Mouse (Mus musculus) CH12.LX (cell line): ENCODE data around the gene Vstm2l. TPM values are rescaled to one million over a fixed set of nuclear protein-coding genes. Genes with fewer than 3 reads are reported as not detected.

Experiments
- DNase-seq: peaks from one replicate; pipeline ENCODE4 v3.0.0-alpha.2; 2013; ENCODE audit errors: extremely low read depth
- H3K27ac ChIP-seq: 2 replicates; pipeline ENCODE4 v1.5.1; 2012; ENCODE audit warnings: low read depth, mild to moderate bottlenecking, control low read depth, moderate library complexity; ENCODE audit not compliant: insufficient read depth
- H3K27me3 ChIP-seq: replicated peaks from 2 replicates; pipeline ENCODE3; 2012; ENCODE audit warnings: inconsistent platforms
- H3K36me3 ChIP-seq, 2 experiments: replicated peaks in 1 of 2; 2 replicates each; pipeline versions ENCODE3 to v1.6.1; 2012; ENCODE audit warnings: inconsistent platforms in 1 of 2, low read length in 1 of 2, mild to moderate bottlenecking in 1 of 2, mixed read lengths in 1 of 2, moderate library complexity in 1 of 2; ENCODE audit not compliant: control insufficient read depth in 1 of 2, insufficient read depth in 1 of 2
- H3K4me1 ChIP-seq, 2 experiments: 2 replicates each; pipeline ENCODE4 v1.6.1; 2012; ENCODE audit warnings: inconsistent platforms in 1 of 2, moderate library complexity in 1 of 2; ENCODE audit not compliant: insufficient read depth in 2 of 2, control insufficient read depth in 1 of 2
- H3K4me2 ChIP-seq: 2 replicates; pipeline ENCODE4 v1.6.1; 2012; ENCODE audit warnings: low read depth, mild to moderate bottlenecking, control low read depth; ENCODE audit not compliant: poor library complexity, insufficient read depth, severe bottlenecking
- H3K4me3 ChIP-seq, 3 experiments: fragments of 150-350 bp in 1 of 3; sonication (generic) in 1 of 3; replicated peaks in 1 of 3; 2 replicates each; pipeline versions ENCODE3 to v1.5.1; 2011 to 2012; ENCODE audit warnings: low read depth in 2 of 3, low read length in 2 of 3, mild to moderate bottlenecking in 2 of 3, moderate library complexity in 2 of 3, control low read depth in 1 of 3, improper control_type of control experiment in 1 of 3, inconsistent platforms in 1 of 3, mixed read lengths in 1 of 3; ENCODE audit not compliant: poor library complexity in 1 of 3
- H3K79me2 ChIP-seq: replicated peaks from 2 replicates; pipeline ENCODE4 v1.6.1; 2012; ENCODE audit warnings: mild to moderate bottlenecking, moderate library complexity; ENCODE audit not compliant: control insufficient read depth, poor library complexity, insufficient read depth, severe bottlenecking; ENCODE audit errors: extremely low read depth
- H3K9ac ChIP-seq: 2 replicates; pipeline ENCODE4 v1.6.1; 2012; ENCODE audit warnings: low read depth, mild to moderate bottlenecking, control low read depth, moderate library complexity; ENCODE audit not compliant: insufficient read depth
- H3K9me3 ChIP-seq: replicated peaks from 2 replicates; pipeline ENCODE3; 2012; ENCODE audit warnings: low read length, inconsistent platforms, mixed read lengths
- BHLHE40 ChIP-seq: IDR thresholded peaks from 2 replicates; pipeline ENCODE4 v1.6.1; 2011; ENCODE audit warnings: mild to moderate bottlenecking, low read depth, low read length, improper control_type of control experiment
- CTCF ChIP-seq, 2 experiments: IDR thresholded peaks in 1 of 2; conservative IDR thresholded peaks in 1 of 2; 2 replicates each; pipeline ENCODE4 v1.5.1; 2011 to 2012; ENCODE audit warnings: low read depth in 2 of 2, low read length in 2 of 2, improper control_type of control experiment in 1 of 2, inconsistent platforms in 1 of 2, mild to moderate bottlenecking in 1 of 2, moderate library complexity in 1 of 2
- ELF1 ChIP-seq: IDR thresholded peaks from 2 replicates; pipeline ENCODE4 v1.6.1; 2014; ENCODE audit warnings: low read depth, mild to moderate bottlenecking, inconsistent platforms, low read length, improper control_type of control experiment
- ETS1 ChIP-seq: conservative IDR thresholded peaks from 2 replicates; pipeline ENCODE4 v1.6.1; 2012; ENCODE audit warnings: low read depth, mild to moderate bottlenecking, inconsistent platforms, low read length, improper control_type of control experiment, moderate library complexity
- HCFC1 ChIP-seq: IDR thresholded peaks from 2 replicates; pipeline ENCODE4 v1.6.1; 2012; ENCODE audit warnings: low read depth, mild to moderate bottlenecking, inconsistent platforms, low read length, improper control_type of control experiment
- MAZ ChIP-seq: IDR thresholded peaks from 2 replicates; pipeline ENCODE4 v1.6.1; 2012; ENCODE audit warnings: low read depth, mild to moderate bottlenecking, inconsistent platforms, low read length, improper control_type of control experiment, moderate library complexity
- MEF2A ChIP-seq: IDR thresholded peaks from 2 replicates; pipeline ENCODE4 v1.6.1; 2014; ENCODE audit warnings: low read depth, mild to moderate bottlenecking, inconsistent platforms, low read length, improper control_type of control experiment, borderline replicate concordance
- MXI1 ChIP-seq: IDR thresholded peaks from 2 replicates; pipeline ENCODE4 v1.6.1; 2011; ENCODE audit warnings: mild to moderate bottlenecking, low read depth, low read length, improper control_type of control experiment
- MYC ChIP-seq: IDR thresholded peaks from 2 replicates; pipeline ENCODE4 v1.6.1; 2011; ENCODE audit warnings: low read depth, mild to moderate bottlenecking, improper control_type of control experiment, low read length
- NRF1 ChIP-seq: IDR thresholded peaks from 2 replicates; pipeline ENCODE4 v1.6.1; 2014; ENCODE audit warnings: low read depth, mild to moderate bottlenecking, inconsistent platforms, low read length, improper control_type of control experiment, moderate library complexity
- PAX5 ChIP-seq: IDR thresholded peaks from 2 replicates; pipeline ENCODE4 v1.6.1; 2012; ENCODE audit warnings: low read length, inconsistent platforms, mixed read lengths
- RCOR1 ChIP-seq: conservative IDR thresholded peaks from 2 replicates; pipeline ENCODE4 v1.6.1; 2012; ENCODE audit warnings: low read depth, mild to moderate bottlenecking, inconsistent platforms, low read length, improper control_type of control experiment
- SIN3A ChIP-seq: IDR thresholded peaks from 2 replicates; pipeline ENCODE4 v1.6.1; 2012; ENCODE audit warnings: low read length, improper control_type of control experiment, inconsistent platforms
- SMC3 ChIP-seq: IDR thresholded peaks from 2 replicates; pipeline ENCODE4 v1.6.1; 2011; ENCODE audit warnings: low read depth, low read length, improper control_type of control experiment
- TCF12 ChIP-seq: IDR thresholded peaks from 2 replicates; pipeline ENCODE4 v1.6.1; 2014; ENCODE audit warnings: low read depth, mild to moderate bottlenecking, inconsistent platforms, low read length, improper control_type of control experiment
- UBTF ChIP-seq: IDR thresholded peaks from 2 replicates; pipeline ENCODE4 v1.6.1; 2012; ENCODE audit warnings: low read depth, mild to moderate bottlenecking, inconsistent platforms, low read length, improper control_type of control experiment, moderate library complexity
- USF1 ChIP-seq: IDR thresholded peaks from 2 replicates; pipeline ENCODE4 v1.6.1; 2014; ENCODE audit warnings: low read depth, mild to moderate bottlenecking, inconsistent platforms, low read length, improper control_type of control experiment
- ZNF384 ChIP-seq: IDR thresholded peaks from 2 replicates; pipeline ENCODE4 v1.6.1; 2012; ENCODE audit warnings: low read depth, low read length, improper control_type of control experiment, inconsistent platforms
- dilution Hi-C: fragments of 300-500 bp; cut with MboI; formaldehyde crosslinking; loops from 2 replicates; pipeline ENCODE4 v1.14.3; 2020; ENCODE audit warnings: low sequenced_read_pairs; ENCODE audit not compliant: extremely low pct_unique_long_range_greater_than_20kb, extremely low pct_ligation_motif_present
- in situ Hi-C: fragments of 300-500 bp; cut with MboI; formaldehyde crosslinking; loops from 3 replicates; pipeline ENCODE4 v1.14.3; 2019; ENCODE audit warnings: low sequenced_read_pairs, low pct_ligation_motif_present, low pct_unique_long_range_greater_than_20kb, mixed read lengths
- polyA plus RNA-seq: library from polyadenylated mRNA; unstranded; fragments of >175 nt; gene quantifications from 2 replicates; pipeline ENCODE4 v1.2.1, GENCODE M21; 2012; ENCODE audit warnings: low read depth; ENCODE audit not compliant: insufficient read length
- total RNA-seq, 2 experiments: library from RNA; depleted of rRNA; stranded (reverse); fragments of 300-350 nt in 1 of 2; fragments of >200 nt in 1 of 2; gene quantifications; 2 replicates each; pipeline ENCODE4 v1.2.3; 2012 to 2014

Gene Vstm2l
- total and polyA plus RNA-seq, 3 experiments = not detected

DNA sequence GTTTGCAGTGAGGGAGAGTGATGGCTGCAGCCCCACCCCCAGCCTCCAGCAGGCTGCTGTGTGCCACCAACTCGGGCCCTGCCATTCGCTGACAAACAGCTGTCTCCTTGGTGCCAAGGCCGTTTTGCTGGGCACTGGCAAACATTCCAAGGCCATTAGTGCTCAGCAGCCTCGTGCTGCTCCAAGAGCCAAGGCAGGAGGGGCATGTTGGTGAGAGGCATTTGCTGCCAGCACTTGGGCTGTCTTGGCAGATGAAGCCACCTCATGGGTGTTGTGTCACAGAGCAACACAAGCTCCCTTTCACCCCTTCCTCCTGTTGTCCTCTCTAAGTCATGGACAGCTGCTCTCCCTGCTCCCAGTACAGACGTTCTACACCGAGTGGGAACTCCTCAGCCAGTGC lies 41.2 kb upstream of the Vstm2l start:
- Histone ChIP-seq H3K4me2 (no peak overlapping the region), H3K79me2 (no peaks in the 10 kb centered on the region), H3K4me1 (no peaks in the 10 kb centered on the region), H3K4me3 (no peak overlapping the region), H3K9ac (no peak overlapping the region), H3K27me3 (no peaks in the 10 kb centered on the region), H3K9me3 (no peaks in the 10 kb centered on the region), H3K27ac (no peak overlapping the region), H3K36me3 (peaks cover 20 to 83% of the 10 kb centered on the region in 2 experiments)
- dilution Hi-C loops = no loop called here
- in situ Hi-C loops = no loop called here
- no peak for TF ChIP-seq RCOR1
- no peak for TF ChIP-seq NRF1
- TF ChIP-seq UBTF = no peak
- no peak for TF ChIP-seq SMC3
- TF ChIP-seq MXI1 = no peak
- no peak for TF ChIP-seq HCFC1
- no peak for TF ChIP-seq CTCF (conservative IDR thresholded peaks at IDR 0.05 in 1 of 2, IDR thresholded peaks at IDR 0.05 in 1 of 2; ENCODE audit: low read depth in 2 of 2, low read length in 2 of 2)
- no peak for TF ChIP-seq PAX5
- no peak for TF ChIP-seq USF1
- no peak for TF ChIP-seq TCF12
- TF ChIP-seq ZNF384 = no peak
- TF ChIP-seq BHLHE40 = no peak
- DNase-seq = no peak

DNA sequence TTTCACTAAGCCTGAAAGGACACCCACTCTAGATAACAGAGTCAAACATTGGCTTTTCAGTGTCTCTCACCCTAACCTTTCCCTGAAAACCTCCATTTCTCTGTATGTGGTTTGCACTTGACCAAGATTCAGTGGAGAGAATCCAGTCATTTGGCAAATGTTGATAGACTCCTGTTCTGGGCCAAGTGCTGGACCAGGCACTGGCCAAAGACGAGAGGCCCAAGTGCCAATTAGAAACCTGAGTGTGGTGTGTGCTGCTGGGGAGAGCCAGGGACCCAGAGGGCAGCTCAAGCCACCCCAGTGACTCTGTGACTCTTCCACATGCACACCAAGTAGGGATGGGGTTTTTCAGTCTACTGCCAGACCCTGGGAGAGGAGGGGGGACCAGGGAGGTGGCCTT lies 40.8 kb upstream of the Vstm2l start:
- dilution Hi-C loops (no loop called here), in situ Hi-C loops (no loop called here)
- H3K79me2 ChIP-seq = no peaks in the 10 kb centered on the region
- H3K4me3 ChIP-seq = no peak overlapping the region
- H3K27me3 ChIP-seq = no peaks in the 10 kb centered on the region
- peaks cover 20 to 82% of the 10 kb centered on the region in 2 experiments for H3K36me3 ChIP-seq
- no peak overlapping the region for H3K4me2 ChIP-seq
- H3K9me3 ChIP-seq = no peaks in the 10 kb centered on the region
- no peak for TF ChIP-seq ELF1
- no peak for TF ChIP-seq MYC
- TF ChIP-seq MAZ = no peak
- TF ChIP-seq ETS1 = no peak
- TF ChIP-seq MEF2A = no peak
- TF ChIP-seq SMC3 = no peak
- no peak for TF ChIP-seq BHLHE40
- TF ChIP-seq SIN3A = no peak
- H3K4me1 ChIP-seq = peaks cover 0 to 2% of the 10 kb centered on the region in 2 experiments; a peak in 2 of 4 replicates
- no peak for DNase-seq
- no peak overlapping the region for H3K9ac ChIP-seq
- no peak overlapping the region for H3K27ac ChIP-seq
